Mouse (Mus musculus) midbrain, embryonic 15.5 days (tissue): ENCODE data around the gene Cyp4f18. TPM values are rescaled to one million over a fixed set of nuclear protein-coding genes. Genes with fewer than 3 reads are reported as not detected.

Experiments used
- ATAC-seq: fragments of 200-750 bp; cut with Nextera tagmentation; replicated peaks from 2 replicates; pipeline ENCODE4 v1.8.0; 2017; ENCODE audit warnings: moderate TSS enrichment
- H3K27ac ChIP-seq: fragments of 300-500 bp; sonication (generic); 2 replicates; pipeline ENCODE4 v1.5.1; 2015; ENCODE audit warnings: mild to moderate bottlenecking, inconsistent platforms
- H3K27me3 ChIP-seq: fragments of 300-500 bp; sonication (generic); replicated peaks from 2 replicates; pipeline ENCODE4 v1.6.1; 2015; ENCODE audit warnings: inconsistent platforms
- H3K36me3 ChIP-seq: fragments of 300-500 bp; sonication (generic); replicated peaks from 2 replicates; pipeline ENCODE4 v1.6.1; 2015; ENCODE audit warnings: inconsistent platforms
- H3K4me1 ChIP-seq: fragments of 300-500 bp; sonication (generic); 2 replicates; pipeline ENCODE4 v1.6.1; 2015; ENCODE audit warnings: inconsistent platforms
- H3K4me2 ChIP-seq: fragments of 300-500 bp; sonication (generic); 2 replicates; pipeline ENCODE4 v1.6.1; 2015; ENCODE audit warnings: inconsistent platforms, mild to moderate bottlenecking, moderate library complexity
- H3K4me3 ChIP-seq: fragments of 300-500 bp; sonication (generic); 2 replicates; pipeline ENCODE4 v1.5.1; 2015; ENCODE audit warnings: mild to moderate bottlenecking, inconsistent platforms
- H3K9ac ChIP-seq: fragments of 300-500 bp; sonication (generic); 2 replicates; pipeline ENCODE4 v1.6.1; 2015; ENCODE audit warnings: mild to moderate bottlenecking, inconsistent platforms
- H3K9me3 ChIP-seq: fragments of 300-500 bp; sonication (generic); 2 replicates; pipeline ENCODE4 v1.6.1; 2016; ENCODE audit warnings: inconsistent platforms
- WGBS: fragments of 180-500 bp; shearing (Covaris S2); methylation state at CpG from one replicate; pipeline ENCODE4 v1.1.7; 2015; ENCODE audit warnings: mixed read lengths; 5-methylcytosine and 5-hydroxymethylcytosine counted together
- polyA plus RNA-seq: library from polyadenylated mRNA; unstranded; fragments of >200 nt; fragmentation: Nextera tagmentation; extraction: Ambion mirVana; gene quantifications from 2 replicates; pipeline ENCODE4 v1.2.1, GENCODE M21; 2015

The Cyp4f18 gene
- polyA plus RNA-seq, 1 experiment from 2014 or later, result 0.96 TPM

DNA sequence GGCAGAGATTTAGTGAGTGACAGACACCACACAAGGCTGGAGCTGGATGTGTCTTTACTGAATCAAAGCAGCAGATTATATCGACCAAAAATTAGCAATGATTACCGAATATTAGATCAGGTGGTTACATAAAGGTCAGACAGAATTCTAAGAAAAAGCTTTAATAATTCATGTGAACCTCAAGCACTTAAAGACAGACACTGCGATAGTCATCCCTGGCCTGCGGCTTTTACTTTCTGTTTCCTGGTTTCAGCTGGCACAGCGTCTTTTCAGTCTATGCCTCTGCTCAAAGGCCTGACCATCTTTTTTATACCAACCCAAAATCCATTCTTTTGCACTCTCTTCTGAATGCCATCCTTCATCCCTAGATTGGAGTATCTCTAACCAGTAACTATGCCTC, 60.8 kb downstream of the Cyp4f18 start:
- Histone ChIP-seq H3K27ac (no peak overlapping the region), H3K4me2 (no peak overlapping the region), H3K36me3 (no peaks in the 10 kb centered on the region), H3K9ac (no peak overlapping the region), H3K27me3 (0 out of 2 replicates have a peak, but pooled peaks cover 4% of the 10 kb centered on the region), H3K4me3 (no peak overlapping the region), H3K4me1 (peaks cover 19% of the 10 kb centered on the region), H3K9me3 (no peaks in the 10 kb centered on the region)
- 90% methylated on average over 5 of the region's 5 CpGs for WGBS
- ATAC-seq, result no peak

DNA sequence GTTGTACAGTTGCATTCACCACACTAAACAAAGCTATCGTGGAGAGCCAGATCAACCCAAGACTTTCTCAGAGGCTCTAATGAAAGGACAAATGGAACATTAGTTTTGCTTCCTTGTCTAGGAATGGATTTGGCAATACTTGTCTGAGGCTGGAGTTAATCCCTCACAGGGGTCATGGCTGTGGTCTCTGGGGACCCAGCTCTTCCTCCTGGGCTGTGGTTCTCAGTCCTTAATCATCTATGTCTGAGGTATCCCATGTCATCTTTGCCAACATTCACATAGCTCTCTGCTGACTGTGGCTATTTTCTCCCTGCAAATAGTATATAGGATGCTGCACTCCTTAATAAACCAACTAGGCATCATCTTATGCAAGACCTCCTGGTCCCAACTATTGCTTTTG, 67.7 kb downstream of the Cyp4f18 start:
- Histone ChIP-seq H3K4me2 (no peak overlapping the region), H3K36me3 (no peaks in the 10 kb centered on the region), H3K4me1 (no peaks in the 10 kb centered on the region), H3K9me3 (no peaks in the 10 kb centered on the region), H3K27ac (no peak overlapping the region), H3K4me3 (no peak overlapping the region), H3K27me3 (no peaks in the 10 kb centered on the region), H3K9ac (no peak overlapping the region)
- WGBS, result 78% methylated on average over 1 of the region's 1 CpGs
- no peak for ATAC-seq

DNA sequence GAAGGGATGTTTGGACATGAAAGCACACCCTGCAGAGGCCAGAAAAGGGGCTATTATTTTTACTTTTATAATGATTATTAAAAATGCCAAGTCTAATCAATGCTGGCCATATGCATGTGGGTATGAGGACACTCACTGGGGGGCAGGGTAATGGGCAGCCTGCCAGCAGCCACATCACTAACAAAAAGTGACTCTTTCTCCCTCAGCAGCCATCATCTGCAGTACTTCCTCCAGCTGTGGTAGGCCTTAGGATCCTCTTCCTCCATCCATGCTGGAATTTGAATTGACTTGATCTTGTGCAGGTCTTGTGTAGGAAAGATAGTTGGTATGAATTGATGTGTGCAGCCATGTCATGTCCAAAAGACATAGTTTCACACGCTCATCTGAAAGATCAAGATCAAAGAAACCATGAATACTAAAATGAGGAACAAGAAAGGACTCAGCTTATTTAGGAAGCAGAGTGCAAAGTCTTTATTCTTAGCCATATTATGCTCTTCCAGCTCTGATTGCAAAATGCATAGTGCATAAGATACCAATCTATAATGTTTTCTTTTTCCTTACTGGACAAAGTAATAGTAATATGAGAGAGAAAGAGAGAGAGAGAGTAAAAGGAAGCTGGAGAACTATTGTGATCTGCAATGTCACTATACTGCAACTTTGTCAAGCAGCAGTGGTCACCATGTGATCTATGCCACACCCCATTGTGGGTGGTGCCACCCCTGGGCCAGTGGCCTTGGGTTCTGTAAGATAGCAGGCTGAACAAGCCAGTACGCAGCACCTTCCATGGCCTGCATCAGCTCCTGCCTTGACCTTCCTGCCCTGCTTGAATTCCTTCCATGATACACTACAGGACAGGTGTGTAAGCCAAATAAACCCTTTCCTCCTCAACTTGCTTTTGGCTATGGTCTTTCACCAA, 68.9 kb downstream of the Cyp4f18 start:
- Histone ChIP-seq H3K36me3 (no peaks in the 10 kb centered on the region), H3K4me2 (no peak overlapping the region), H3K27me3 (no peaks in the 10 kb centered on the region), H3K9ac (no peak overlapping the region), H3K27ac (no peak overlapping the region), H3K9me3 (no peaks in the 10 kb centered on the region), H3K4me3 (no peak overlapping the region), H3K4me1 (no peaks in the 10 kb centered on the region)
- WGBS, result 86% methylated on average over 2 of the region's 2 CpGs
- ATAC-seq, result no peak

Other genes with a start within 250 kb of the Cyp4f18 start
- gene Zfp709, start 127.6 kb downstream of the Cyp4f18 start, polyA plus RNA-seq, result 9.3 and 9.6 TPM in 2 replicates
- gene Zfp882, start 101.0 kb downstream of the Cyp4f18 start, polyA plus RNA-seq, result 21.1 and 21.8 TPM in 2 replicates
- gene Zfp617, start 101.0 kb downstream of the Cyp4f18 start, polyA plus RNA-seq, result 36.0 TPM in 2 replicates
- gene Zfp961, start 58.6 kb downstream of the Cyp4f18 start, polyA plus RNA-seq, result 16.3 and 17.4 TPM in 2 replicates
- not detected in 2 replicates for gene Olfr372, start 31.6 kb upstream of the Cyp4f18 start, polyA plus RNA-seq
- not detected in 2 replicates for gene Olfr373, start 73.6 kb upstream of the Cyp4f18 start, polyA plus RNA-seq
- 0.06 TPM in 1 of 2 replicates, not detected in the other for gene Olfr374, start 97.4 kb upstream of the Cyp4f18 start, polyA plus RNA-seq
- gene Tpm4, start 125.3 kb upstream of the Cyp4f18 start, polyA plus RNA-seq, result 172 and 176 TPM in 2 replicates
- 88.8 and 91.6 TPM in 2 replicates for gene Rab8a, start 151.6 kb upstream of the Cyp4f18 start, polyA plus RNA-seq
- gene Hsh2d, start 180.0 kb upstream of the Cyp4f18 start, polyA plus RNA-seq, result not detected in 2 replicates
- not detected in 2 replicates for gene Cib3, start 203.2 kb upstream of the Cyp4f18 start, polyA plus RNA-seq
- gene Gm11034, start 204.0 kb upstream of the Cyp4f18 start, polyA plus RNA-seq, result not detected in 2 replicates
- gene Fam32a, start 210.1 kb upstream of the Cyp4f18 start, polyA plus RNA-seq, result 112 and 115 TPM in 2 replicates
- gene Ap1m1, start 230.4 kb upstream of the Cyp4f18 start, polyA plus RNA-seq, result 296 and 302 TPM in 2 replicates